Mouse (Mus musculus) hindbrain, embryonic 16.5 days (tissue): ENCODE results near the gene Sorcs2. TPM values are rescaled to one million over a fixed set of nuclear protein-coding genes. Genes with fewer than 3 reads are reported as not detected.
A peak's percentile ranks its signal among the peaks of the same experiment; 100 is the strongest.

Experiments used
- ATAC-seq: fragments of 200-750 bp; cut with Nextera tagmentation; 2 replicates; pipeline ENCODE4 v1.8.0; 2017; ENCODE audit warnings: moderate TSS enrichment, moderate library complexity
- H3K27ac ChIP-seq: fragments of 300-500 bp; sonication (generic); 2 replicates; pipeline ENCODE4 v1.5.1; 2014; ENCODE audit warnings: low read depth, mild to moderate bottlenecking, control low read depth, low read length, moderate library complexity
- H3K27me3 ChIP-seq: fragments of 300-500 bp; sonication (generic); replicated peaks from 2 replicates; pipeline ENCODE4 v1.6.1; 2014; ENCODE audit warnings: low read length; ENCODE audit not compliant: control insufficient read depth, insufficient read depth
- H3K36me3 ChIP-seq: fragments of 300-500 bp; sonication (generic); 2 replicates; pipeline ENCODE4 v1.6.1; 2014; ENCODE audit warnings: mild to moderate bottlenecking, low read length, moderate library complexity, mixed read lengths; ENCODE audit not compliant: control insufficient read depth, insufficient read depth
- H3K4me1 ChIP-seq: fragments of 300-500 bp; sonication (generic); 2 replicates; pipeline ENCODE4 v1.6.1; 2014; ENCODE audit warnings: low read depth, low read length; ENCODE audit not compliant: control insufficient read depth, insufficient read depth
- H3K4me2 ChIP-seq: fragments of 300-500 bp; sonication (generic); 2 replicates; pipeline ENCODE4 v1.6.1; 2014; ENCODE audit warnings: mild to moderate bottlenecking, low read length, control low read depth, moderate library complexity
- H3K4me3 ChIP-seq: fragments of 300-500 bp; sonication (generic); 2 replicates; pipeline ENCODE4 v1.5.1; 2014; ENCODE audit warnings: mild to moderate bottlenecking, low read length, control low read depth, moderate library complexity
- H3K9ac ChIP-seq: fragments of 300-500 bp; sonication (generic); 2 replicates; pipeline ENCODE4 v1.6.1; 2014; ENCODE audit warnings: low read depth, mild to moderate bottlenecking, control low read depth, low read length, moderate library complexity
- H3K9me3 ChIP-seq: fragments of 300-500 bp; sonication (generic); 2 replicates; pipeline ENCODE4 v1.6.1; 2014; ENCODE audit warnings: mild to moderate bottlenecking, low read length, moderate library complexity; ENCODE audit not compliant: control insufficient read depth
- WGBS: fragments of 180-500 bp; shearing (Covaris S2); extraction: QIAGEN DNeasy Blood & Tissue Kit; methylation state at CpG from one replicate; pipeline ENCODE4 v1.1.7; 2014; 5-methylcytosine and 5-hydroxymethylcytosine counted together
- polyA plus RNA-seq: library from polyadenylated mRNA; unstranded; fragments of >200 nt; fragmentation: Nextera tagmentation; extraction: Ambion mirVana; gene quantifications from 2 replicates; pipeline ENCODE4 v1.2.1, GENCODE M21; 2015

Sorcs2 gene
- polyA plus RNA-seq, 1 experiment from 2014 or later = 11.8 TPM

GRCm38 (mm10) chr5:36223787-36224186 is 174.2 kb downstream of the Sorcs2 start:
- Histone ChIP-seq H3K4me1 (peaks cover 17% of the 10 kb centered on the region), H3K27me3 (no peaks in the 10 kb centered on the region), H3K36me3 (no peaks in the 10 kb centered on the region), H3K9me3 (no peaks in the 10 kb centered on the region), H3K9ac (no peak overlapping the region), H3K4me2 (no peak overlapping the region), H3K27ac (no peak overlapping the region), H3K4me3 (no peak overlapping the region)
- no peak for ATAC-seq
- 59% methylated on average over 6 of the region's 6 CpGs for WGBS

- Histone ChIP-seq H3K27ac (no peak overlapping the region), H3K4me1 (peaks cover 9% of the 10 kb centered on the region), H3K4me2 (no peak overlapping the region), H3K36me3 (no peaks in the 10 kb centered on the region), H3K27me3 (no peaks in the 10 kb centered on the region), H3K4me3 (no peak overlapping the region), H3K9me3 (no peaks in the 10 kb centered on the region), H3K9ac (no peak overlapping the region)
- 50% methylated on average over 6 of the region's 6 CpGs for WGBS
- no peak for ATAC-seq
Observed at GRCm38 (mm10) chr5:36220626-36221025, 177.3 kb downstream of the Sorcs2 start.

- Histone ChIP-seq H3K27ac (no peak overlapping the region), H3K4me3 (no peak overlapping the region), H3K27me3 (no peaks in the 10 kb centered on the region), H3K4me2 (no peak overlapping the region), H3K4me1 (peaks cover 7% of the 10 kb centered on the region), H3K9me3 (no peaks in the 10 kb centered on the region), H3K36me3 (no peaks in the 10 kb centered on the region), H3K9ac (no peak overlapping the region)
- no peak for ATAC-seq
- 68% methylated on average over 4 of the region's 4 CpGs for WGBS
Observed at GRCm38 (mm10) chr5:36220105-36220504, 177.8 kb downstream of the Sorcs2 start.

- H3K27ac ChIP-seq = no peak overlapping the region
- H3K4me2 ChIP-seq = no peak overlapping the region
- no peaks in the 10 kb centered on the region for H3K9me3 ChIP-seq
- H3K27me3 ChIP-seq = no peaks in the 10 kb centered on the region
- peak; percentile 50 for ATAC-seq
- no peaks in the 10 kb centered on the region; the same call in 1 of the 2 replicates for H3K4me1 ChIP-seq
- no peak overlapping the region for H3K4me3 ChIP-seq
- 62% methylated on average over 10 of the region's 10 CpGs for WGBS
- no peaks in the 10 kb centered on the region for H3K36me3 ChIP-seq
- H3K9ac ChIP-seq = no peak overlapping the region
Observed at GRCm38 (mm10) chr5:36213310-36213709, 184.6 kb downstream of the Sorcs2 start.

GRCm38 (mm10) chr5:36208803-36209202 is 189.1 kb downstream of the Sorcs2 start:
- Histone ChIP-seq H3K27me3 (no peaks in the 10 kb centered on the region), H3K27ac (no peak overlapping the region), H3K36me3 (no peaks in the 10 kb centered on the region), H3K4me3 (no peak overlapping the region), H3K4me1 (no peaks in the 10 kb centered on the region; the same call in 1 of the 2 replicates), H3K9ac (no peak overlapping the region), H3K4me2 (no peak overlapping the region), H3K9me3 (no peaks in the 10 kb centered on the region)
- 90% methylated on average over 3 of the region's 3 CpGs for WGBS
- ATAC-seq = no peak

- Histone ChIP-seq H3K27ac (no peak overlapping the region), H3K36me3 (no peaks in the 10 kb centered on the region), H3K4me1 (no peaks in the 10 kb centered on the region), H3K9ac (no peak overlapping the region), H3K4me3 (no peak overlapping the region), H3K4me2 (no peak overlapping the region), H3K27me3 (no peaks in the 10 kb centered on the region), H3K9me3 (no peaks in the 10 kb centered on the region)
- ATAC-seq = no peak
- 76% methylated on average over 11 of the region's 11 CpGs for WGBS
Observed at GRCm38 (mm10) chr5:36205397-36205796, 192.5 kb downstream of the Sorcs2 start.

- H3K9ac ChIP-seq = no peak within 1 kb of the TSS
- no peaks in the 10 kb centered on the region for H3K27me3 ChIP-seq
- H3K27ac ChIP-seq = no peak within 1 kb of the TSS
- H3K4me2 ChIP-seq = no peak within 1 kb of the TSS
- H3K4me3 ChIP-seq = no peak within 1 kb of the TSS
- no peaks in the 10 kb centered on the region for H3K9me3 ChIP-seq
- ATAC-seq = peak; percentile 52; the same call in 1 of the 2 replicates
- no peaks in the 10 kb centered on the region for H3K4me1 ChIP-seq
- 81% methylated on average over 10 of the region's 10 CpGs for whole genome bisulfite sequencing
- no peaks in the 10 kb centered on the region for H3K36me3 ChIP-seq
Observed at GRCm38 (mm10) chr5:36203916-36204315, 194.0 kb downstream of the Sorcs2 start, which contains the start of gene Psapl1. Gene Psapl1 (plus strand): TSS chr5:36204021.

GRCm38 (mm10) chr5:36203421-36203820 is 194.5 kb downstream of the Sorcs2 start:
- H3K4me1 ChIP-seq = no peaks in the 10 kb centered on the region
- ATAC-seq = no peak
- WGBS = 80% methylated on average over 5 of the region's 5 CpGs

GRCm38 (mm10) chr5:36202781-36203180 is 195.2 kb downstream of the Sorcs2 start:
- no peak overlapping the region for H3K4me2 ChIP-seq
- no peak overlapping the region for H3K4me3 ChIP-seq
- no peaks in the 10 kb centered on the region for H3K36me3 ChIP-seq
- no peaks in the 10 kb centered on the region for H3K4me1 ChIP-seq
- no peaks in the 10 kb centered on the region for H3K9me3 ChIP-seq
- no peak for ATAC-seq
- 82% methylated on average over 5 of the region's 5 CpGs for WGBS
- no peak overlapping the region for H3K27ac ChIP-seq
- H3K9ac ChIP-seq = no peak overlapping the region
- H3K27me3 ChIP-seq = no peaks in the 10 kb centered on the region

More at GRCm38 (mm10) chr5:36203421-36203820, 194.5 kb downstream of the Sorcs2 start:
- no peak overlapping the region for H3K27ac ChIP-seq
- H3K36me3 ChIP-seq = no peaks in the 10 kb centered on the region
- no peak overlapping the region for H3K4me2 ChIP-seq
- H3K27me3 ChIP-seq = no peaks in the 10 kb centered on the region
- H3K9ac ChIP-seq = no peak overlapping the region
- H3K9me3 ChIP-seq = no peaks in the 10 kb centered on the region
- no peak overlapping the region for H3K4me3 ChIP-seq

GRCm38 (mm10) chr5:36199519-36199918 is 198.4 kb downstream of the Sorcs2 start:
- Histone ChIP-seq H3K36me3 (no peaks in the 10 kb centered on the region), H3K27ac (no peak overlapping the region), H3K4me2 (no peak overlapping the region), H3K9me3 (no peaks in the 10 kb centered on the region), H3K27me3 (no peaks in the 10 kb centered on the region), H3K9ac (no peak overlapping the region), H3K4me1 (peaks cover 7% of the 10 kb centered on the region), H3K4me3 (no peak overlapping the region)
- no peak for ATAC-seq
- WGBS = 64% methylated on average over 1 of the region's 1 CpGs
